Mouse (Mus musculus) CD8-positive naive resting alpha-beta T cell, adult 2 months (primary cell): ENCODE measurements around the gene Wt1.

Experiments used
- DNase-seq, 2 experiments: peaks; one replicate each; pipeline ENCODE4 v3.0.0; 2022; ENCODE audit warnings: low read depth in 2 of 2, low spot score in 2 of 2

The Wt1 gene

DNA sequence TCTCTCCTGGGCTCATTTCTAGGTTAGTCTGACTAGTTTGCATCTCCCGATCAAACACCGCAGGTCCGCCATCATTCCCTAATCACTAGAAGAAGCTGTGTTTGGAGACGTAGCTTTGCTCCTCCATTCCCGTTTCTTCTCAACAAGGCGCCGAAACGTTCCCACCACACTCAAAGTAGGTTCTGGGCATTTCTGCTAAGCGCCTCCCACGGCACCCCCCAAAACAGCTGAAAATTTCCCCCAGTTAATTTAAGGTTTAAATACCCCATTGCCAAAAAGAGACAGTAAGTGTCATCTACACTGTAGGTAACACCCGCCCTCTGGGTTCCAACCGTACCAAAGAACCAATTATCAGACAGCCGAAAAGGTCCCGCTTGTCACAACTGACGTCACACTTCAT is 688 bp upstream of the Wt1 start:
- DNase-seq, result no peak

DNA sequence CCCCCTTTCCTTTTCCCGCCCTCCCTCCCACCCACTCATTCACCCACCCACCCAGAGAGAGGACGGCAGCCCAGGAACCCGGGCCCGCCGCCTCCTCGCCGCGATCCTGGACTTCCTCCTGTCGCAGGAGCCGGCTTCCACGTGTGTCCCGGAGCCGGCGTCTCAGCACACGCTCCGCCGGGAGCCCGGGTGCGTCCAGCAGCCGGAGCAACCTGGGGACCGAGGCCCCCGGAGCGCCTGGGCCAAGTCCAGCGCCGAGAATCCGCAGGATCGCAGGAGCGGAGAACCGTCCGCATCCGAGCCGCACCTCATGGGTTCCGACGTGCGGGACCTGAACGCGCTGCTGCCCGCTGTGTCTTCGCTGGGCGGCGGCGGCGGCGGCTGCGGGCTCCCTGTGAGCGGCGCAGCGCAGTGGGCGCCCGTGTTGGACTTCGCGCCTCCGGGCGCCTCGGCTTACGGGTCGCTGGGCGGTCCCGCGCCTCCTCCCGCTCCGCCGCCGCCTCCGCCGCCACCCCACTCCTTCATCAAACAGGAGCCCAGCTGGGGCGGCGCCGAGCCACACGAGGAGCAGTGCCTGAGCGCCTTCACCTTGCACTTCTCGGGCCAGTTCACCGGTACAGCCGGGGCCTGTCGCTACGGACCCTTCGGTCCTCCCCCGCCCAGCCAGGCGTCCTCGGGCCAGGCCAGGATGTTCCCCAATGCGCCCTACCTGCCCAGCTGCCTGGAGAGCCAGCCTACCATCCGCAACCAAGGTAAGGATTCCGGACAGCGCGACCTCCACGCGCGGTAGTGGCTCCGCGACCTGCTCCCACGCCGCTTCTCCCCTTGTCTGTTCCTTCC is 582 bp downstream of the Wt1 start:
- DNase-seq, result no peak

DNA sequence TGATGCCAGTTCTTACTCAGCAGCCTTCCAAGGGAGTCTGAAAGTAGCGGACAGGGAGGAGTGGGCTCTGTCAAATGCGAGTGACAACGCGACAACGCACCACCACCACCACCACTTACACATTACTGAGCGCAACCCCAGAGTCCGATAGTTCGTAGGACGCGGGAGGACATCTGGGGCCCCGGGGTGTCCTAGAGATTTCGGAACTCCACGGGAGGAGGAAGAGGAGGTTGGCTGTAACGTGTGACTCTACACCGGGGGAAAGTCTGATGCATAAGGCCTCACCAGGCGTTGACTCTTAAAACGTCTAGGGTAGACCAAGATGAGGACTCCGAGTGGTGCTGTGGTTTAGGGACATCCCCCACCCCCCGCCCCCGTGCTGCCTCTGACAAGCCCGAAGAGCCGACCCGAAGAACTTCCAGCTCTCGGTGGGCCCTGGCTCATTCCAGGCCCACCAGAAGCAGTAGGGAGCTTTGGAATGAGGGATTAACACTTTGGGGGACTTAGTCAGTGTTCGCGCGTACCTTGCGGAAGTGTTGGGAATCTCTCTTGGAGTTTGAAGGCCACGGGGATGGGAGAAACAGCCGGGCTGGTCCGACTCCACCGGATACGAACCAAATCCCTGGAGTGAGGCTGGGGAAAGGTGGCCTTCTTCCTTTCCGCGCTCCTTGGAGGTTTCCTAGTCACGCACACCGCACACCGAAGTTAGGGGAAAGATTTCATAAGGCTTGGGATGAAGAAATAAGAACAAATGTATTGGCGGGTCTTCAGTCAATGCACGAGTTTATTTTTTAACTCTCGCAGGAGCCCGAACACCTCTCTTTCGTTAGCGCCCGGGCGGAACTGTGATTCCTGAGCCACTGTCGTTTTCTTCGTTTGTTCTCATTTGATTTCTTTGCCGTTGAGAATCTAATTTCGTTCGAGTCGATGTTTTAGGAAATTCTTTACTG is 1.5 kb downstream of the Wt1 start:
- no peak for DNase-seq

DNA sequence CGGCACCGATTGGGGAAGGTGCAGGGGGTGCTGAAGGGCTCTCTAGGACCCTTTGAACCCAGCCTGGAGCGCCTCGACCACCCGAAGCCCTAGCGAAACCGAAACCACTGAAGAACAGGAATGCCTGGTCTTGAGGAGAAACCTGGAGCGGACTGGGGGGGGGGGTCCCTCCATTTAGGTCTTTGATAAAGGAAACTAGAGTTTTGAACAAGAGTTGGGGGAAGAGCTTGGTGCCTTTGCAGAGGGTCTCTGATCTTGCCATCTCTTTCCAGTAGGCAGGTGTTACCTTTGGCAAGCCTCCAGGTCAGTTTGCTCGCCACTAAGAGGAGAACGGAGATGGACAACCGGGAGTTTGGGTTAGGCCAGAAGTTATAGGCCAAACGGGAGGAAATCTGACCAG is 2.2 kb downstream of the Wt1 start:
- DNase-seq, result no peak

DNA sequence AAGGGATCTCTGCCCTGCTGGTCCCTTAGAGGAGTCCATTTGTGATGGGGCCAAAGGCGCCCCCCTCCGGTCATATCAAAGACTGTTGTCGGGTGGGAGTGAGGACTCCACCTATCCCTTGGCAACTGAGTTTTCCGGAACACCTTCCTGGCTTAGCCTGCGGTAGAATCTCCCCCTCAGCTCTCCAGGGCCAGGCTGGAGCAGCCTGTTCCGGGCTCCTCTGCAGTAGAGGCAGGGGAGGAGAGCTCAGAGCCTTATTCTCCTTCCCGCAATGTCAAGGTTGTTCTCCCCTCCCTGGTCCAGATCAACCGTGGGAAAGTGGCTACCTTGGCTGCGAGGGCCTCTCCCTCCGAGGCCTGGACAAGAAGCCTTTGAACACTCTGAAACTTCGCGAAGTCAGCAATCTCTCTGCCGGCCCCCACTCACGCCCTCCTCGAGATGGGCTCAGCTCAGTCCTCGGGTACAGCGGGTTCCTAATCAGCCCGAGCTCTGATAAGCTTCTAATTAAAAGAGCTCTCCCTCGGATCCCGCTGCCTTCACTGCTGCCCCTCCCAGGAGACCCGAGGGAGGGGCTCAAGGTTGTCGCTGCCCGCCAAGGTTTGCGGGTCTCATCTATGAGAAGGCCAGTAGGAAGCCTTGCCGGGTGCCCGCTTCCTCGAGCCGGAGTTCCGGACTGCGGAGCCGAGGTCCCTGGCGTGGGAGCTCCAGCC is 4.2 kb downstream of the Wt1 start:
- no peak for DNase-seq

DNA sequence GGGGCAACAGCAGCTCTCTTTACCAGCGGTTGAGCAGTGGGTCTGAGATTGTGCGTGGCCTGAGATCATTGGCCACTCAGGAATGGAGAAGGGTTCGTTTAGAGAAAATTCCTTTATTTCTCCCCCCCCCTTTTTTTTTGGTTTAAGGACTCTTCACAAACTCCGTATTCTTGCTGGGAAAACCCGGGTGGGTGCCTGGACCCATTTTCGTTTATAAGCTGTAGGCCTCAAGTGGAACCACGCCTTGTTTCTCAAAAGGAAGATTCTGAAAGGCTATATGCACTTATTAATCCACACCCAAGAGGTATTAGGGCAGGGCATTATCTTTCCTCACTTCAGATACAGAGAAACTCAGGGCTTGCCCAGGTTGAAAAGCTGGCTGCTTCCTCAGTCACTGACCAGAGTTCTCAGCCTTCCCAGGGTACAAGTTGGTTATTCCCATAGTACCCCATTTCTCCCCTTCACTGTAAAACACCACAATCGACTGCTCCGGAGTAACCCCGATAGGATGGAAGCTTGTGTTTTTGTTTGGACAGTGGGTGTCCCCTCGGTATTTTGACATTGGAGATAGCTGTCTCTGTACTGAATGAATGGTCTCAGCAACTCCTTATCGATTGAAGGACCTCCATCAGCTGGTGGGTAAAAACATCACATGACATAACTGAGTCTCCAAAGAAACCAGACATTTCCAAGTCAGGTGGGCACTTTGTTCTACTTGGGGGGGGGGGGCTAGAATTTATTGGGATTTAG is 4.9 kb downstream of the Wt1 start:
- no peak for DNase-seq

DNA sequence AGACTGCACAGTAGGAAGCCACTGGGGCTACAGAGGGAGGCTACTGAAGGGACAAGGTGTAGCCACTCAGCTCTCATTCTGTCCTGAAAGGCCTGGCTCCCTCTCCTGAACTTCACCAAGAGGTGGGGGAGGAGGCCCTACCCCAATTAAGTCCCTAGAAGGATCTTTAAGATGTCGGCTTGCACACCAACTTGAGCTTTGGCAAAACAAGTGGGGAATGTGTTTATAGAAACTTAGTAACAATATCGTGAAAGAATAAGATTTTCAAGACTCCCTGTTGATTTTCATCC is 5.4 kb downstream of the Wt1 start:
- no peak for DNase-seq

DNA sequence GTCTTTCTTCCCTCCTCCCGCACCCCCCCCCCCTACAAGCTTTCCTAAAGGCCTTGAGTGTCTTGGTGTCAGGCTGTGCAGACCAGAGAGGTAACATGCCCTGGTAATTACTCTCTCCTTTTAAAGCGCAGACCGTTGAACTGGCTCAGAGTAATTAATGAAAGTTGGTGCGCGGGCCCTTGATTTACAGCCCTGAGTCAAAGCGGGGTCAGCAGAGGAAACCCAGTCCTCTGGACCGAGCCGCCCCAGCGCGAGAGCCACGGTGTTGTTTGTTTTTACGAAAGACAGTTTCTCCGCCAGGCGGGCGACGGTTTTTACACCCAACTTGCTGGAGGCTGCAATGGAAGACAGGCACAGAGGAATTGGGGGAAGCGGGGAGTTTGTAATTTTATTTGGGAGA is 6.0 kb downstream of the Wt1 start:
- no peak for DNase-seq

DNA sequence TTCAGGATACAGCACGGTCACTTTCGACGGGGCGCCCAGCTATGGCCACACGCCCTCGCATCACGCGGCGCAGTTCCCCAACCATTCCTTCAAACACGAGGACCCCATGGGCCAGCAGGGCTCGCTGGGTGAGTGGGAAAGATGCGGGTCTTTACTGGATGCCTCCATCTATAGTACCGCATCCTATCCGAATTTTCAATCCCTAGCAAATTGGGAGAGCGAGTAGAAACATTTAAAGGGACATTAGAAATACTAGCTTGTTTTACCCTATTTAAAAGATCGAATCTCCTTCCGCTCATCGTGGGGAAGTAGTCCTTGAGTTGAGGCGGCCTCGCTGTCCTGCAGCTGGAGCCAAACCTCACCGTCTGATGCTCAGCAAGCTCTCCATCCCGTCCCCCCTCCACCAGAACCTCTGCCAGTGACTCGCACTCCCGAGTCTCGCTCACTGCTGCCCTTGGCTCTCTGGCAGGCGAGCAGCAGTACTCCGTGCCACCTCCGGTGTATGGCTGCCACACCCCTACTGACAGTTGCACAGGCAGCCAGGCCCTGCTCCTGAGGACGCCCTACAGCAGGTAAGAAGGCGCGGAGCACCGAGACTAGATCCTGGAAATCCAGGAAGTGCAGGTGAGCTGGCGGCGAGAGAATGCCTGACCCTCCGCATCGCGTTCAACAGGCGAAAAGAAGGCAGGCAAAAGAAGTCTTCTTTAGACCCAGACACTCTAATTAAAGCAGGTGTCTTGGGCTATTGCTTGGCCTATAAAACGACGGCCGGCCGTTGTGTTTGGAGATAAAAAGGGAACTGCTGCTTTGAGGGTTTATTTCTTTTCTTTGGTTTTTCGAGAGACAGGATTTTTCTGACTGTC is 6.8 kb downstream of the Wt1 start:
- no peak for DNase-seq

DNA sequence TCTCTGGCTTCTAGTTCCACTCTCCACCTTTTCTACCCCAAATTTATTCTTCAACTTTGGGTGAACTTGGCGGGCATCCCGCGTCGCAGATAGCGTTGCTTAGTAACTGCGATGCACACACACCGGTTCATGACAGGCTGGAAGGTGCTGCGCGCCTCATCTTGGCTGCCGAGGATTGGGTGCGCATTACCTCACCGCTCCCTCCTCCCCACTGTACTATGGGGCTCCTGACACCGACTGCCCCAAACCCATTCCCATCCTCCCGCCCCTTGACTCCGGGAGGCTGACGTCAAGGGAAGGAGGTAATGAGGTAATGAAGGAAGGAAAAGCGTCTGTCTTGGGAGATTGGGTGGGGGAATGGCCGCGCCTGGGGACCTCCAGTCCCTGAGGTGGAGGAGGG is 8.0 kb downstream of the Wt1 start:
- DNase-seq, result no peak

DNA sequence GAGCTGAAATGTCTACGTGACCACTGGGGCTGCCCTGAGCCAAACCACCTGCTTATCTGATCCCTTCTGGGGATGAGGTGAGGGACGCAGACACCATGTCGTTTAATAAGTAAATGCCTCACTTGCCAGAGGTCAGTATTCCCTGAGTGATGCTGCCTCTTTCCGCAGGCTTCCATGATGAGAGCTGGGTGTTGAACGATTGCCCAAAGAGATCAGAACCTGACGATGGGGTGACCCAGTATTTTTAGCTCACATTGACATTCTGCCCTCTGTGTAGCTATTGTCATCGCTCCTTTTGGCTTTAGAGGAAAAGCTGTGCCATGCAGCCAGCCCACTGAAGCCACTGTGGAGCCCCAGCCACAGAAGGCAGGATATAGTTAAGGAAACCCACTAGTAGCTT is 13.1 kb downstream of the Wt1 start:
- DNase-seq, result no peak

DNA sequence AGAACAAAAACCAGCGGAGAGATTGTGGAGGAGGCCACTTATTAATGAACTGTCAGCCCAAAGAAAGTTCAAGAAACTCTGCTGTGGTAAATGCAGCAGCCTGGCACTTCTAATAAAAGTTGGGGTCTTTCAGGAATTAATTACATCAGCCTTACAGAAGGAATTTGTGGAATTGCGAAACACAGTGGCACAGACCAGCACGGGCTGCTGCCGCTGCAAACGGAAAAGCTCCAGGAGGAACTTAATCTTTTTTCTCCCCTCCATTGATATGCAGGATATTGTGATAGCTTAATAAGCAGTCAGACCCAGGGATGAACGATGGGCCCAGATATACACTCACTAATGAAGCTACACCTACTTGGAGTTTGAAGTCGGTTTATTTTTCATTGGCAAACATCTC is 15.0 kb downstream of the Wt1 start:
- DNase-seq, result no peak

DNA sequence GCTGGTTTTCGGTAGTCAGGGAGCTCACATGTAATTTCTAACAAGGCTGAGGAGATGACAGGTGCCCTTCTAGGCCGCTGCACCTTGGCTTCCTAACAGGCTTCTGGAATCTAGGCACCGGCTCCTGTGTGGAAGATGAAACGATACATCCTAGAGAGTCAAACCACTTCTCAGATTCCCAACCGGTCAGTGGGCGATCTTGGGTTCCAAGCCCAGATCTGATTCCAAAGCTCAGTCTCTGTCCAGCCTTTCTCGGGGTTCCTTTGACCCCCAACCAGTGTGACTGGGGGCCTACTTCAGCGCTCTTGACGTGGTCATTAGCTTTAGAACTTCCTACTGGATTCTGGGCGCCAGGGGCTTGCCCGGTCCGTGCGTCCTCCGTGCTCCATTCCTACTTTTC is 17.4 kb downstream of the Wt1 start:
- no peak for DNase-seq

DNA sequence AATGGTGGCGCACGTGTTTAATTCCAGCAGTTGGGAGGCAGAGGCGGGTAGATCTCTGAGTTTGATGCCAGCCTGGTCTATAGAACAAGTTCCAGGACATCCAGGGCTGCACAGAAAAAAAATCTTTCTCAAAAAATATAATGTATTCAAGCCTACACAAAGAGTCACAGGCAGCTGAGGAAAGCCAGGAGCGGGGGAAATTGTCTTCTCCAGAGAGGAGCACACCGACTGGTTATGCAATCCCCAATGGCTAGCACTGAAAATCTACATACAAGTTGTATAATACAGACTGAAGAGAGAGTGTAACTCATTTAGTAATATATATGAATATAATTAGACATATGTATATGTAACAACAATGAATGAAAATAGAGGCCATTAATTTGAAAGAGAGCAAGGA is 25.2 kb downstream of the Wt1 start:
- no peak for DNase-seq

DNA sequence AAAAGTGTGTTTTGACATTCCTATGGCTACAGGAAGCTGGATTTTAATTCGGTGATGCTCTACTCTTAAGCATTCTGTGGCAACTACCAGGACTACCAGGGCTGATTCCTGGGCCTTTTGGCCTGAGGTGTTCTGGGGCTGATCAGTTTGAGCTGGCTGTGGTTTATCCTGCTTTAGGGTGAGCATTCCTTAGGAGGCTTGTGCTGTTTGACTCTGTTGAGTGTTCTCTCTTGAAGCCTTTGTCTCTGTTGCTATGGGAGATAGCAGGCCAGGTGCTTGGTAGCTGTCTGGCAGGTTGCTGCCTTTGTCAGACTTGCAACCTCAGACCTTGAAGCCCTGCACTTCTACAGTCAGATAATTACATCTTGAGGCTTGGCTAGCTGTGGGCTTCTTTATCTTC is 26.7 kb downstream of the Wt1 start:
- no peak for DNase-seq

DNA sequence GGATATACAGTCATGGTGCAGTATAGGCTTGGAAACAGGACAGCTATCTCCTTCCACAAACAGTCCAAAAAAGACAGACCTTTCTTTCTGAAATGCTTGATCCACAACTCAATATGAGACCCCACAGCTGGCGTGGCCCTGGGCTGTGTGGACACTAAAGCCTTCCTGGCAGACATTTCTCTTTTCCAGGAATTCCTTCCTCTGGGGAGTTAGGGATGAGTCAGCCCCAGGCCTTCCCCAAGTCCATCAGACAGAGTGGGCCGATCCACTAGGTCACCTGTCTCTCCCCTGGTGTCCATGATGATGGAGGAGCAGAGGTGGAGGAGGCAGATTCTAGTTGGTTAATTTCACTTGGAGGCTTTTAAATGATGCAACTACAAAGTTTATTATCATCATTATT is 34.6 kb downstream of the Wt1 start:
- DNase-seq, result no peak

DNA sequence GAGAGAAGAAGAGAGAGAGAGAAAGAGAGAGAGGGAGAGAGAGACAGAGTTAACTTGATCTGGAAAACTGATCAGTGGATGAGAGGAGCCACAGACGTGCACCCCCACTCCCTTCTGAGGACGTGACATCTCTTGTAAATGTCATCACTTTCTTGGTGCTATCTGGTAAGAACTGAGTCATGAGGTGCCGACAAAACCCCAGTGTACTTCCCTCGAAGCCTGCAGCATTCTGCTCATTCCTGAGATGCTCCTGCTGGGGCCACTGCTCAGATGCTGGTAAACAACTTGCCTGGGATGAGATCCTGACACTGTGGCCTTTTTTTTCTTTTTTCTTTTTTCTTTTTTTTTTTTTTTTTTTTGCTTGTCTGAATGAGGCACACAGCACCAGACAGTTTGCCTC is 36.4 kb downstream of the Wt1 start:
- DNase-seq, result no peak

DNA sequence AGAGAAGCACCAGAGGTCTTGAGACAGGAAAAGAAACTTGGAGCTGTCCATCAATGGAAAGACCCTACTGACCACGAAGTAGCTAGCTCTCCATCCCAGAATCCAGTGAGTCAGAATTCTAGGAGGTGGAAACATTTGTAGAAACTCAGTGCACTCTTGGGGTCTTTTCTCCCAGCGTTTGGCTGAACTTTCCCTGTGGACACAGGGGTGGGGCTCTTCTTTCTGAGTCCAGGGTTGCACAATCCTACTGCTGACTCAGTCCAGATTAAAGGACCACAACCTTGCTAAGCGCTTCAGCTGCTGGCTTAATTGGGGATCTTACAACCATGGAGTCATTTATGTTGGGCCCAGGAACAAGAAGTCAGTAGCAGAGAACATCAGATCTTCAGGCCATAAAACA is 41.8 kb downstream of the Wt1 start:
- no peak for DNase-seq

DNA sequence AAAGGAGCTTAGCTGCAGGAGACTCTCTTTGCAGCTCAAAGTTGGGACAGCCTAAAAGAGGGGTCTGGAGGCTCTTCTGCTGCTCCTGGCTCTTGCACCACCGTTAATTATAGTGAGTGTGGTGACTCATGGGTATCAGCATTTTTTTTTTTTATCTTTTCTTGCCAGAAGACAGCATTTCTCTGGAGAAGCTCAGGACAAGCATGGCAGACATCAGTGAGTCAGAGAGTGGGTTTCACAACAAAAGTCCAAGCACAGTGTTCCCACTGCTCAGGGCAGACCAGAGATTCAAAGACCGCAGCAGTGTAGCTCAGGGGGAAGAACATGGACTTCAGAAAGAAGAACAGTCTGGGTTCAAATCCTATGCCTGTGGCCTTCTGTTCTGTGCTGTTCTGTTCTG is 47.9 kb downstream of the Wt1 start:
- DNase-seq, result no peak

DNA sequence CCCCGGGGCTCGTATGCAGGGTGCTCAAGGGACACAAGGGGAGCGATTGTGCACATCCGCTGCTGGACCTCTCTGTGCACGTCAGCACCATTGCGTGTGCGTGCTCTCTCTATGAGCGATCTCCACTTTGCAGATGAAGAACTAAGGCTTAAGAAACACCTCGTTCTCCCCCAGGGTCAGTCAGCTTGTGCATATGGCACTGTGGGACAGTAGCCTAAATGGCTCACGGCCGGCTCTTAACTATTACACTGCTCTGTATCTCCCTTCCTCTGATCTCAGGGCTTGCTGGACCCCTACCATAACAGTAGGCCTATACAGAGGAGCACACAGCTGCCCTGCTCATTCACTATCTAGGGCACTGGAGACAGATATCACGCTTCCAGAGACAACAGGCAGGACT is 52.5 kb downstream of the Wt1 start:
- DNase-seq, result no peak
